Mouse (Mus musculus): ENCODE data around the gene Mvp.
A peak's percentile ranks its signal among the peaks of the same experiment; 100 is the strongest.

Gene Mvp

DNA sequence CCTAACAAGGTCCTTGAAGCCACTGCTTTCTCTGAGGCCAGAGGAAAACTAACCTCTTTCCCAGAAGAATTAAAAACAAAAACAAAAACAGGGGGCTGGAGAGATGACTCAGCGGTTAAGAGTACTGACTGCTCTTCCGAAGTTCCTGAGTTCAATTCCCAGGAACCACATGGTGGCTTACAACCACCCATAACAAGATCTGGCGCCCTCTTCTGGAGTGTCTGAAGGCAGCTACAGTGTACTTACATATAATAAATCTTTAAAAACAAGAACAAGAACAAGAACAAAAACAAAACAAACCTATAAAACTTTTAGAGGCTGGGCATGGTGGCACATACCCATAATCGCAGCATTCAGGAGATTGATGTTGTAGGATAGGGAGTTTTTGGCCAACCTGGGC, 18.0 kb downstream of the Mvp start:
- no peak for DNase-seq (ENCODE audit: low spot score in 2 of 2)

DNA sequence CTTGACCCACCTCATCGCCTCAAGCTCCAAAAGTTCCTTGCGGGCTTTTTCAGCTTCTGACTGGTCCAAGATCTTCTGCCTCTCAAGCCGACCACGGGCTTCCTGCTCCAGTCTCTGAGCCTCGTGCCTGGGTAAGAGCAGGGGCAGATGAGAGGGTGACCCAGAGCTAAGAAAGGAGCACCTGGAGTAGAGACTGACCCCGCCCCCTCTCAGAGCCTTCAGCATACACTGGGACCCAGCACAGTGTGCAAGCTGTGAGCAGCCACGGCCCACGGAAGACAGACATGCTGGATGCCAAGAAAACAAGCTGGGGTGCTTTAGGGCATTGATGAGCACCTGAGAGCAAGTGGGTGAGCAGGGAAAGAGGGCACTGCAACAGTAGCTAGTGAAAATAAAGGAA, 25.6 kb downstream of the Mvp start:
- DNase-seq (ENCODE audit: low spot score in 2 of 2), result no peak

- no peak for DNase-seq (ENCODE audit: low spot score in 2 of 2)
These were observed 28.1 kb downstream of the Mvp start for GRCm38 (mm10) chr7:126986319-126986718.

- no peak for DNase-seq (ENCODE audit: low spot score in 2 of 2)
These were observed 29.6 kb downstream of the Mvp start for GRCm38 (mm10) chr7:126984667-126985444.

DNA sequence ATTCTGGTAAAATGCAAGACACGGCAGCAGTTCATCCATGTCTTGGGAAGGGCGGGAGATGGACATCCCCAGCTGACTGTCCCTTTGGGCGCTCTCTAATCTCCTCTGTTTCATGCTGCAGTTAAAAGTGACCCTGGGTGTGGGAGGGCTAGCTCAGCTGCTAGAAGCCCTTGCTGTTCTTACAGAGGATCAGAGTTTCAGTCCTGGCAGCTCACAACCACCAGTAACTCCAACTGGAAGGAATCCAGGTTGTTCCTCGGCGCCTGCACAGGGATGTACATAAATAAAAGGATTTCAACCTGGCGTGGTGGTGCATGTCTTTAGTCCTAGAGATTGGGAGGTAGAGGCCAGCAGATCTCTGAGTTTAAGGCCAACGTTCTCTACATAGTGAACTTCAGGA, 31.3 kb downstream of the Mvp start:
- no peak for DNase-seq (ENCODE audit: low spot score in 2 of 2)

DNA sequence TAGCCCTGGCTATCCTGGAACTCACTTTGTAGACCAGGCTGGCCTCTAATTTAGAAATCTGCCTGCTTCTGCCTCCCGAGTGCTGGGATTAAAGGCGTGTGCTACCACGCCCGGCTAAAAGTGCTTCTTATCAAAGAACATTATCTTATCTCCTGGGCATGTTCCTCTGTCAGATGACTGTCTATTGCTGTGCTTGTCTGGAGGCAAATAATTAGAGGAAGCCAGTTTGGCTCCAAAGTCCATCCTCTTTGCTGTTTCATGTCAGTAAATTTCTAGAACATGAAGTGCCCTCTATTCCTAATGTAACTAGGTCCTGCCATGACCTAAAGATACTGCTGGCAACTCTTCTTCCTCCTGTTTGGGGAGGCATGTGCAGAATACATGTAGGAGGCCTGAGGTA, 32.4 kb downstream of the Mvp start:
- no peak for DNase-seq (ENCODE audit: low spot score in 2 of 2)

DNA sequence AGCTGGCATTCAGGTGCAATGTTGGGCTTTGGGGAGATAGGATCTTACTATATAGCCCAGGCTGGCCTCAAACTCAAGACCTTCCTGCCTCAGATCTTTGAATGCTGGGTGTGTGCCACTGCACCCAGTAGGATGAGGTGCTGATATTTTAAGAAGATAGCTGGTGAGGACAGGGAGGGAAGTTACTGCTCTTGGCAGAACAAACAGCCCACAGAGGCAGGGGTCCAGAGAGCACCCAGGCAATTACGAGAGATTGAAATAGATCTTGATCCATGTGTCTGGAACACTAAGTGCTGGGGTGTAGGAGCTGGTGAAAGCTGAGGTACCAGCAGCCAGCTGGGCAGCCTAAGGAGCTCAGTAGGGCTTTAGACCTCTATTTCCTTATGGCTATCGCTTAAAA, 32.8 kb downstream of the Mvp start:
- DNase-seq (ENCODE audit: low spot score in 2 of 2), result no peak

DNA sequence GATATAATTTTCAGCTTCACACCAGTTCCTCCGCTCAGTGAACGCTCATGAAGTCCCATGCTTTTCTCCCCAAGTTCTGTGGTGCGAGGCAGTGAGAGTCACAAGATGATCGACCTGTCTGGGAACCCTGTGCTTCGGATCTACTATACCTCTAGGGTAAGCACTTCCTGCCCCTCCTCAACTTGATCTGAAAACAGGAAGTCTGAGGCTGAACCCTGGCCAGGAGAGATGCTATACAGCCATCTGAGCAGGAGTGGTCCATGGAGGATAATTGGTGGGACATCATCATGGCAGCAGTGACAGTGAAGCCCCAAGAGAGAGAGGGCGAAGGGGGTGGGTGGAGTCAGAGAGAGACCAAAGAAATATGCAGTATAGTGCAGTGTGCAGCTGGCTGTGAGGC, 35.6 kb downstream of the Mvp start:
- DNase-seq (ENCODE audit: low spot score in 2 of 2), result no peak

- DNase-seq (ENCODE audit: low spot score in 2 of 2), result no peak
These were observed 37.5 kb downstream of the Mvp start for GRCm38 (mm10) chr7:126976878-126977459.

DNA sequence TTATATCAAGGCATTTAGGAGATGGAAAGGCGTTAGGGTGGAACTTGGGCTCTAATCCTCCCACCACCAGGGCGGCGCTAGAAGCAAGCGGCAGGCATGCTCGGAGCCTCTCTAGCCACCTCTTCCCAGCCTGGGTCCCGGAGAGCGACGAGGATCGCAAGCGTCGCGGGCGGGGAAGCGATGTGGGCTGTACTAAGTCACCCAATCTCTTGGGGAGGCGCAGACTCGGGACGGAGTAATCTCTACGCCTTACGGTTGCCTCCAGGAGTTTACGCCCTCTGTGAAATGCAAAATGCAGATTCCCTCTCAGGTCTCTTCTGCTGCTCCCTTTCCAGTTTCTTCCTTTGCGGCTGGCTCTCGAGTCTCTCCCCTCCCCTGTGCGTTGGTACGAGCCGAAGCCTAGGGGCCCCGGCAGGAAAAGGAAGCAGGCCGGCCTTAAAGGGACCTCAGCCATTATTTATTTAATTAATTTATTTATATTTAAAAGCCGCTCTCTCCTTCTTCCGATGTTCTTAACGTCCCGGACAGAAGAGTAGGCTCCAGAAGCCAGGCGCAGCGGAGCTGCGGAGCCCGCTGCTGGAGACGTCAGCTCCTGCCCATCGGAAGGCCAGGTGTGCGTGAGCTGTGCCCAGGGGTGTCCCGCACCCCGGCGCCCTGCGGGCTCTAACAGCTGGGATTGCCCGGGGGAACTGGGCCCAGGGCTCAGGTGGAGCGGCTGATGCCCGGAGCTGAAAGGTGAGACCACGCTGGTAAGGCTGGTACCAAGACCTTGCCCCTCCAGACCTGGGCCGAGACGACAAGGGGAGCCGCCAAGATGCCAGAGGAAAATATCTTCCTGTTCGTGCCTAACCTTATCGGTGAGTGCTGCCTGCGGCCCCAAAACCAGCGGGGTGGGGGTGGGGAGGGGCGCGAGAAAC, 38.2 kb downstream of the Mvp start, which contains the start of gene Cdiptos:
TSS of gene Cdiptos (minus strand) at position 149 of the 917 bp plus-strand sequence.
- peak; percentile 91 to 96 for DNase-seq (ENCODE audit: low spot score in 2 of 2)

DNA sequence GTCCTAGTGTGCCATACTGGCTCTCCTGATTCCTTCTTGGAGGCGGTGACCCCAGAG, 38.7 kb downstream of the Mvp start, which contains the start of gene Cdipt:
TSS of gene Cdipt (plus strand) at position 22 of the 57 bp plus-strand sequence.
- no peak for DNase-seq (ENCODE audit: low spot score in 2 of 2)

DNA sequence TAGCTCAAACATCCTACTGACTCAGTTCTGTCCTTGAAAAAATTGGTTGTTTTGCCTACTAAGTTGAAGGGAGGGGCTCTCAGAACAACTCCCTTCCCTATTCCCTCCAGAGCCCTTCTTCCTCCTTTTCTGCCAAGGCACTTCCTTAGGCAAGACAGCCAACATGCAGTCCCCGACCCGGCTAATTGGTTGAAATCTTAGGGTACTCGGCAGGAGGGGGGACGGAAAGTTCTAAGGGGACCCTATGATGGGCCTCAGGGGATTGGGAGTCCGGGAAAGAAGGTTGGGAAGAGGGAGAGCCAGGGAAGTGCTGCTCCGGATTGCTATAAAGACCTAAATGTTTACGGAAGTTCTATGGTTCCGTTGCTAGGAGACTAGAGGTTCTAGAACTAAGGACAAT, 38.9 kb downstream of the Mvp start:
- no peak for DNase-seq (ENCODE audit: low spot score in 2 of 2)

DNA sequence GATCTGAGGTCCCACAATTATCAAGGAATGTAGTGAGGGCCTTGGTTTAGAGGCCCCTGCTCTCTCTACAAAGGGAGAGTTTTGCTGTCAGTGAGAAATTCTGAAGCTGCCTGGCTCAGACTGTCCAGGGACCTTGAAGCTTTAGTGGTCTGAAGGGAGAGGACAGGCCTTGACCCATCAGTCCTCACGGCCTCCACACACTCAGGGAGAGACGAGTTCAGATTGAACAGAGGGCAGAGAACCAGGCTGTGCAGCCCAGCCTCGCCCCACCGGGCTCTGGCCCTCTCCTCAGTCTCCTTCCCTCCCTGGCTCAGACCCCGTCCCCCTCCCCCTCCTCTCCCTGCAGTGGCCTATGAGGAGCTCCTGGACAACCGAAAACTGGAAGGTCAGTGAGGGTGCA, 47.1 kb downstream of the Mvp start:
- DNase-seq (ENCODE audit: low spot score in 2 of 2), result no peak

DNA sequence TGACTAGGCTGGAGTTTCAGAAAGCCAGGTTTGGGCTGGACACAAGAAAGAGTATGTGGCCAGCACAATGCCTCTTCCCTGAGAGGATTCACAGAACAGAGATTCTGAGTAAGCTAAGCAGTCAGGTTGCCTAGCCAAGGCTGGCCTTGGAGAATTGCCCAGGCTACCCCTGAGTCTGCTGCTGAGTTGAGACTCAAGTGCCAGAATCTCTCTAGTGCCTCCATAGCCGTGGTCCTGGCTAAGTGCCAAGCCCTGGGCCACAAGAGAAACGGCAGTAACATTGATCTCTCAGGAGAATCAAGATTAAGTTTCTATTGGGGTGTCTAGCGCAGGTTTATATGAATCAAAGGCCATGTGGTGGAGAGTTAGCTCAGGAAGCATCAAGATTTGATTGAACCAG, 48.9 kb downstream of the Mvp start:
- DNase-seq (ENCODE audit: low spot score in 2 of 2), result no peak

- no peak for DNase-seq (ENCODE audit: low spot score in 2 of 2)
These were observed 50.7 kb downstream of the Mvp start for GRCm38 (mm10) chr7:126963548-126964286.

DNA sequence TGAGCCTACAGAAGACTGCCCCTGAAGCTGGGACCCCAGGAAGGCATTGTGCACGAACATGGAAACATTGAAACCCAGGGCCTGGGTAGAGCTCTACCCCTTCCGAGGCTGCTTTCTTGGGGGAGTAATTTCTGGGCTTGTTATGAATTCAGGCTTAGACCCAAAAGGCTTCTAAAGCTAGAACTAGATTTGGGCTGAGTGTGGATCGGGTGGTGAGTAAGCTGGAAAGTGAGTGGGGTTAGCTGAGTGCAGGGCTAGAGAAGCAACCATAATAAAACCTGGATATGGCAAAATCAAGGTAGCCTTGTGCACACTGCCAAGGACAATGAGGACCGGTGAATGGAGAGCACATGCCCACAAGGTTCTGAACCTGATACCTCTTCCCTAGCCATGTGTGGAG, 52.5 kb downstream of the Mvp start:
- no peak for DNase-seq (ENCODE audit: low spot score in 2 of 2)

DNA sequence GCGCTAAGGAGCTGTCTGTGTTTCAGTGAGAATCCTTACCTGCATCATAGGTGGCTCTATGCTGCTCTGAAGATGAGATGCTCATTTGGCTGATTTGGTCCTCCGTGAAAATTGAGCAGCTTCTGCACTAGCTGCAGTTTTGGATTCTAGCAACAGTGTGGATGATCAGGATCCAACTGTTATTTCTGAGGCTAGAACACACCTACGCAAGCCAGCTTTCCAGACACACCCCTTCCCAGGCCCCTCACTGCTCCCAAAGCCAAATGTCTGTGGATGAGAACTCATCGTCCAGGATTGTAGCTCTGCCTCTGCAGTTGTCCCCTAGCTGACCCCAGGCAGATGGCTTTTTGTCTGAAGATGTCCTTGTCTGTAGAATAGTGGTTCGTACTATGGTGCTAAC, 53.3 kb downstream of the Mvp start:
- DNase-seq (ENCODE audit: low spot score in 2 of 2), result no peak

GRCm38 (mm10) chr7:126959780-126960179, 54.6 kb downstream of the Mvp start:
- no peak for DNase-seq (ENCODE audit: low spot score in 2 of 2)

GRCm38 (mm10) chr7:126955125-126955524, 59.3 kb downstream of the Mvp start:
- no peak for DNase-seq (ENCODE audit: low spot score in 2 of 2)

- DNase-seq (ENCODE audit: low spot score in 2 of 2), result no peak
These were observed 61.8 kb downstream of the Mvp start for GRCm38 (mm10) chr7:126952646-126953045.

- DNase-seq (ENCODE audit: low spot score in 2 of 2), result no peak
These were observed 62.7 kb downstream of the Mvp start for GRCm38 (mm10) chr7:126951741-126952140.

All from urinary bladder, postnatal 4 days (tissue).